Mouse (Mus musculus) retina, embryonic 14.5 days (tissue): ENCODE results near the gene Dpp4.

Experiments used
- DNase-seq: peaks from one replicate; pipeline ENCODE4 v3.0.0-alpha.2; 2015; ENCODE audit warnings: low spot score

Dpp4 gene

GRCm38 (mm10) chr2:62287532-62287931, 124.5 kb downstream of the Dpp4 start:
- DNase-seq, result no peak

GRCm38 (mm10) chr2:62285847-62286246, 126.2 kb downstream of the Dpp4 start:
- peak; percentile 53 for DNase-seq

GRCm38 (mm10) chr2:62285026-62285425, 127.0 kb downstream of the Dpp4 start:
- DNase-seq, result no peak
